Mouse (Mus musculus) intestine, postnatal 0 days (tissue): ENCODE results near the gene Usp2. TPM values are rescaled to one million over a fixed set of nuclear protein-coding genes. Genes with fewer than 3 reads are reported as not detected.

Source experiments
- ATAC-seq: fragments of 200-750 bp; cut with Nextera tagmentation; 2 replicates; pipeline ENCODE4 v1.8.0; 2017; ENCODE audit warnings: mild to moderate bottlenecking, moderate TSS enrichment, moderate library complexity
- H3K27ac ChIP-seq: fragments of 300-500 bp; sonication (generic); 2 replicates; pipeline ENCODE4 v1.5.1; 2014; ENCODE audit warnings: mild to moderate bottlenecking, low read depth, low read length, moderate library complexity
- H3K27me3 ChIP-seq: fragments of 300-500 bp; sonication (generic); replicated peaks from 2 replicates; pipeline ENCODE4 v1.6.1; 2014; ENCODE audit warnings: low read length, mixed read lengths; ENCODE audit not compliant: control insufficient read depth, insufficient read depth
- H3K36me3 ChIP-seq: fragments of 300-500 bp; sonication (generic); 2 replicates; pipeline ENCODE4 v1.6.1; 2014; ENCODE audit warnings: mild to moderate bottlenecking, moderate library complexity; ENCODE audit not compliant: control insufficient read depth, insufficient read depth
- H3K4me1 ChIP-seq: fragments of 300-500 bp; sonication (generic); replicated peaks from 2 replicates; pipeline ENCODE4 v1.6.1; 2014; ENCODE audit warnings: antibody characterized with exemption, low read length, mixed read lengths; ENCODE audit not compliant: control insufficient read depth, insufficient read depth
- H3K4me2 ChIP-seq: fragments of 300-500 bp; sonication (generic); replicated peaks from 2 replicates; pipeline ENCODE4 v1.6.1; 2014; ENCODE audit warnings: low read depth, mild to moderate bottlenecking, moderate library complexity
- H3K4me3 ChIP-seq: fragments of 300-500 bp; sonication (generic); 2 replicates; pipeline ENCODE4 v1.5.1; 2014; ENCODE audit warnings: low read depth, low read length
- H3K9ac ChIP-seq: fragments of 300-500 bp; sonication (generic); 2 replicates; pipeline ENCODE4 v1.6.1; 2014; ENCODE audit warnings: mild to moderate bottlenecking, low read depth, low read length
- H3K9me3 ChIP-seq: fragments of 300-500 bp; sonication (generic); 2 replicates; pipeline ENCODE4 v1.6.1; 2016; ENCODE audit warnings: mixed run types; ENCODE audit not compliant: control insufficient read depth
- CTCF ChIP-seq: sonication (generic); IDR thresholded peaks from 2 replicates; pipeline ENCODE4 v1.5.1; 2016; ENCODE audit warnings: low read depth, mild to moderate bottlenecking, control low read depth, antibody characterized with exemption, moderate library complexity
- WGBS: fragments of 180-500 bp; shearing (Covaris S2); extraction: QIAGEN DNeasy Blood & Tissue Kit; methylation state at CpG from one replicate; pipeline ENCODE4 v1.1.7; 2014; 5-methylcytosine and 5-hydroxymethylcytosine counted together
- polyA plus RNA-seq: library from polyadenylated mRNA; unstranded; fragments of >200 nt; fragmentation: Nextera tagmentation; extraction: Ambion mirVana; gene quantifications from 2 replicates; pipeline ENCODE4 v1.2.1, GENCODE M21; 2015

Usp2 gene
- polyA plus RNA-seq, 1 experiment from 2014 or later, result 10.4 TPM

DNA sequence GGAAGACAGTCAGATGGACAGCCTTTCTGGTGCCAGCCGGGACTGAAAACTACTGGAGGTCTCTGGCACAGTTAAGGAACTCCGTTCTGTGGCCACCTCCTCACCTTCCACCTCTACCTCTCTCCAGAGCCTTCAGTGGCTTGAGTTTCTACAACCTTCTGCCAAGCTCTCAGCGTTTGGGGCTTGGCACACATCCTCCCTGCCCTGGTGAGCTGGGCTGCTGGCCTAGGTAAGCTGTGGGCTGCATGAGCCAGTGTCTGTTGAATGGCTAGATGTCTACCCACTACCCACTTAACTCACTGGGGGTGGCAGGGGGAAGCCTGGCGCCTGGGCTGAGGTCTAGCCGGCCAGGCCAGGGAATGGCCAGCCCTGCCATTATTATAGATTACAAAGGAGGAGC lies 6.3 kb downstream of the Usp2 start:
- Histone ChIP-seq H3K27ac (no peak overlapping the region), H3K9ac (no peak overlapping the region), H3K36me3 (no peaks in the 10 kb centered on the region), H3K4me2 (no peak overlapping the region), H3K9me3 (no peaks in the 10 kb centered on the region), H3K4me1 (no peaks in the 10 kb centered on the region), H3K4me3 (no peak overlapping the region), H3K27me3 (no peaks in the 10 kb centered on the region)
- WGBS, result 77% methylated on average over 5 of the region's 5 CpGs
- no peak for TF ChIP-seq CTCF
- no peak for ATAC-seq

DNA sequence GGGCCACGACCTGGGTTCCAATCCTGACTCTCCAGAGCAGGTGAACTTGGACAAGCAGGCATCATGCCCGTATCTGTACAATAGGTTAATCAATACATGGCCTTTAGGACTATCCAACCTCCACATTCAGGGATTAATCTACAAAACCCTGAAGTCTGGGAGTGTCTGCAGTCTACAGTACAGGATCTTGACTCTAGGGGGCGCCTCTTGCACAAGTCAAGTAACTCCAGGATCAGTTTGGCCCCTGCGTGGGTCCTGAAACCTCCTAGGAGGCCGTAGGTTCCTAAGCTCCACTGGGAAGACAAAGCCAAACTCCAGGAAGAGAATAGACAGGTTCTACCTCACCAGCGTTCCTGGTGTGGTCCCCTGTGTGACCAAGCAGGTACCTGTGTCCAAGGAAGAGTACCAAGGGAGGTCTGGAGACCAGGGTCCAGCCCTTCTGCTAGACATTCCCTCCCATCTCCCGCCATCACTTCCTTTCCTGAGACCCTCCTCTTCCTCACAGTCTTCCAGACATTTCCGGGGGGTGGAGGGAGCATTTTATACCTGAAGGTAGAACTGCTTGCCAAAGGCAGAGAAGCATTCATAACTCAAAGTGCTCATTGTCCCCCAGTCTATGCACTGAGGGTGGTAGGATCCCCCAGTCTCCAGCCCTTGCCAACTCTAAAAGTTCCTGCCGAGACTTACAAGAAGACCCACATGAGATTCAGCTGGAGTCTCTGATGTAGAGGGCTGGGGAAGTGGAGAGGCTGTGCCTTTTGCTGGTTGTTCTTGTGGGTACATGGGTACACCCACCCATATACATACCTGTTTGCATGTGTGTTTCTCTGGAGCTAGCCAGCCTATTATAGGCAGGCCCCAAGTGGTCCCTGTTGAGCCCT lies 7.8 kb downstream of the Usp2 start:
- no peak overlapping the region for H3K27ac ChIP-seq
- H3K4me1 ChIP-seq, result peaks cover 2% of the 10 kb centered on the region; the same call in 1 of the 2 replicates
- H3K9ac ChIP-seq, result no peak overlapping the region
- no peaks in the 10 kb centered on the region for H3K36me3 ChIP-seq
- H3K4me2 ChIP-seq, result no peak overlapping the region
- no peak overlapping the region for H3K4me3 ChIP-seq
- ATAC-seq, result no peak
- no peaks in the 10 kb centered on the region for H3K27me3 ChIP-seq
- whole genome bisulfite sequencing, result 63% methylated on average over 9 of the region's 9 CpGs
- TF ChIP-seq CTCF, result peak; percentile 66
- no peaks in the 10 kb centered on the region for H3K9me3 ChIP-seq

DNA sequence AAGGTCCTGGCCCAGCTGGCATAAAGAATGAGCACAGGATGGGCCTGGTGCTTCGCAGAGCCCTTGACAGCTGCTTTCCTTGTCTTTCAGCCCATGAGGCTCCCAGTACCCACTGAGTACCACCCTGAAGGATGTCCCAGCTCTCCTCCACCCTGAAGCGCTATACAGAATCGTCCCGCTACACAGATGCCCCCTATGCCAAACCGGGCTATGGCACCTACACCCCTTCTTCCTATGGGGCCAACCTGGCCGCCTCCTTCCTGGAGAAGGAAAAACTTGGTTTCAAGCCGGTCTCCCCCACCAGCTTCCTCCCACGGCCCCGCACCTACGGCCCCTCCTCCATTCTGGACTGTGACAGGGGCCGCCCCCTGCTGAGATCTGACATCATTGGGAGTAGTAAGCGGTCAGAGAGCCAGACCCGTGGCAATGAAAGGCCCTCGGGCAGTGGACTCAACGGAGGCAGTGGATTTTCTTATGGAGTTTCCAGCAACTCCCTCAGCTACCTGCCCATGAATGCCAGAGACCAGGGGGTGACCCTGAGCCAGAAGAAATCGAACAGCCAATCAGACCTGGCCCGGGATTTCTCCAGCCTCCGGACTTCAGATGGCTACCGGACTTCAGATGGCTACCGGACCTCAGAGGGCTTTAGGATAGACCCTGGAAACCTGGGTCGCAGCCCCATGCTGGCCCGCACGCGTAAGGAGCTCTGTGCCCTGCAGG lies 8.6 kb downstream of the Usp2 start:
- Histone ChIP-seq H3K27ac (no peak overlapping the region), H3K36me3 (no peaks in the 10 kb centered on the region), H3K4me3 (no peak overlapping the region), H3K9me3 (no peaks in the 10 kb centered on the region), H3K4me1 (peaks cover 2% of the 10 kb centered on the region; the same call in 1 of the 2 replicates), H3K4me2 (no peak overlapping the region), H3K27me3 (no peaks in the 10 kb centered on the region), H3K9ac (no peak overlapping the region)
- no peak for ATAC-seq
- 83% methylated on average over 24 of the region's 24 CpGs for WGBS
- TF ChIP-seq CTCF, result no peak

DNA sequence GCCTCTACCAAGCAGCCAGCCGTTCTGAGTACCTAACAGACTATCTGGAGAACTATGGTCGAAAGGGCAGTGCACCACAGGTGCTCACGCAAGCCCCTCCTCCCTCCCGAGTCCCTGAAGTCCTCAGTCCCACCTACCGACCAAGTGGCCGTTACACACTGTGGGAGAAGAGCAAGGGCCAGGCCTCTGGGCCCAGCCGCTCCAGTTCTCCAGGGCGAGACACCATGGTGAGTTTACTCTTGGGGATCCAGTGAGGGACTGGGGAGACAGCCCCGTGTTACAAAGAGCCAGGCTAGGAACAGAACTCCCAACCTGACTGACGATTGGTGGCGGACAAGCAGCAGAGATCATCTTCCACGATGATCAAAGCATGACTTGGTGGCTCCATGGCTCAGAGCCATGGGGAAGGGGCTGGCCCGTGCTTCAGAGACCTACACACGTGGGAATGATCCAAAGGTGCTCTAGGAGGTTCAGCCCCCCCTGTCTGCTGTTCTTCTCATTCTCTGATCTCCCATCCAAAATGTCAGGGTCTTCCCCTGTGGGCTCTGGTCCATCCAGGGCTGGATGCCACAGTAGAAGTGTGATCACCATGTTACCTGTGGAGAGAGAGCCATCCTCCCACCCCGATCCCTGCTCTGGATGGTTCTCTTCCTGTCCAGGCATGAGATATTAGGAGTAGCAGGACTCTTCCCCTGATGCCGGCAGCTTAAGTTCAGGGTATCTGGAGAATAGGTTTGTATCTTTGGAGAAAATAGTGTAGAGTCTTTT lies 9.4 kb downstream of the Usp2 start:
- Histone ChIP-seq H3K27me3 (no peaks in the 10 kb centered on the region), H3K9me3 (no peaks in the 10 kb centered on the region), H3K4me3 (no peak overlapping the region), H3K36me3 (no peaks in the 10 kb centered on the region), H3K9ac (no peak overlapping the region), H3K27ac (no peak overlapping the region), H3K4me2 (no peak overlapping the region), H3K4me1 (peaks cover 2% of the 10 kb centered on the region; the same call in 1 of the 2 replicates)
- no peak for TF ChIP-seq CTCF
- ATAC-seq, result no peak
- 69% methylated on average over 16 of the region's 16 CpGs for WGBS

DNA sequence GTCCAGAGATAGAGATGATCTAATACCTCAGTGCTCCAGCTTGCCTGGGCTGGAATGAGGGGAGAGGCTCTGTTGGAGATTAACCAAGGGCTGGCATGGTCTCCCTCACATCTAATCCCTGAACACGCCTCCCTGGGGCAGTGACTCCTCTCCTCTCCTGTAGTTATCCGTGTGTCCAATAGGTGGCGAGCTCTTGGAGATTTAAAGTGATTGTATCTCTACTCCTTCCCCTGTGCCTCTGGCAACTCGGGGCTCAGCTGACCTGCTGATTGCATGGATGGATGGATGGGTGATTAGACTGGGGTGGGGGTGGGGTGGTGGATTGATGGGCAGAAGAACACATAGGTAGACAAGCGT lies 9.9 kb downstream of the Usp2 start:
- no peaks in the 10 kb centered on the region for H3K36me3 ChIP-seq
- no peaks in the 10 kb centered on the region for H3K9me3 ChIP-seq
- H3K9ac ChIP-seq, result no peak overlapping the region
- WGBS, result 18% methylated on average over 5 of the region's 5 CpGs
- H3K27ac ChIP-seq, result no peak overlapping the region
- no peaks in the 10 kb centered on the region for H3K27me3 ChIP-seq
- 0 out of 2 replicates have a peak, but pooled peaks have one; percentile 24 for ATAC-seq
- TF ChIP-seq CTCF, result peak; percentile 77
- H3K4me1 ChIP-seq, result peaks cover 2% of the 10 kb centered on the region; the same call in 1 of the 2 replicates
- no peak overlapping the region for H3K4me2 ChIP-seq
- no peak overlapping the region for H3K4me3 ChIP-seq
